Mouse (Mus musculus) embryo, embryonic 10 days (tissue): Measurements from ENCODE around the gene Ccnb1.
A peak's percentile ranks its signal among the peaks of the same experiment; 100 is the strongest.
"Not testable (repeated sequence)": the region's sequence is repeated elsewhere in the genome, so short reads cannot be mapped to it uniquely, and the experiment has no call there.

Source experiments
- DNase-seq: peaks from one replicate; pipeline ENCODE4 v3.0.0-alpha.2; 2015; ENCODE audit warnings: low spot score

The Ccnb1 gene

GRCm38 (mm10) chr13:100774704-100775103 lies 11.7 kb downstream of the Ccnb1 start:
- DNase-seq: no peak

GRCm38 (mm10) chr13:100755329-100755728 lies 31.0 kb downstream of the Ccnb1 start:
- no peak for DNase-seq

GRCm38 (mm10) chr13:100754186-100754585 lies 32.2 kb downstream of the Ccnb1 start:
- no peak for DNase-seq

DNA sequence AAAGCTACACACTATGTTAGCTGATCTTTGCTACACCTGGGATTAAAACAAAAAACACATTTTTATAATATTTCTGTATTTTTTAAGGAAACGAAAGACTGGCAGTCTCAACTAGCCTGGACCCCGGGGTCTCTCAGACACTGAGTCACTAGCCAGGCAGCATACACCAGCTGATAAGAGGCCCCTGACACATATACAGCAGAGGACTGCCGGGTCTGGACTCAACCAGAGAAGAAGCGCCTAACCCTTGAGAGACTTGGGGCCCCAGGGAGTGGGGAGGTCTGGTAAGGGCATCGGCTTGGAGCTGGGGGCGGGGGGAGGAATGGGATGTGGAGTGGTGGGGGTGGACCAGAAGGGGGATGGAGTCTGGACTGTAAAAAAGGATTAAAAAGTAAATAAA lies 33.4 kb downstream of the Ccnb1 start:
- DNase-seq: no peak

DNA sequence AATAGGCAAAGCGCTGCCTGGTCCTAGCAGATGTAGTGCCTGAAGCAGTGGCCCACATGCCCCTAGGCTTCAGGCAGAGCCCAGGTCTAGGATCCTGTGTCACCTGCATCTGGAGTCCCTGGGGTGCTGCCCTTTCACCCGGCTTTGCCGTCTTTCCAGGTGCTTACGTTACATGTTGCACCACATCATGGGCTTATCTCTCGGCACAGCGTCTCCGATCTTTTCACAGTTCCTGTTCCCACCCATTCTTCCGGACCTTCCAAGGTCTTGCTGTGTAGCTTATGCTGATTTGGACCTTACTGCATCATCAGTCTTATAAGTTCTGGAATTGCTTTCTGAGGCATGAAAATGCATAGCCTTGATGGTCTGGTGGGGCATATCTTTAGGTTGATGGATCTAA lies 33.8 kb downstream of the Ccnb1 start:
- DNase-seq: no peak

DNA sequence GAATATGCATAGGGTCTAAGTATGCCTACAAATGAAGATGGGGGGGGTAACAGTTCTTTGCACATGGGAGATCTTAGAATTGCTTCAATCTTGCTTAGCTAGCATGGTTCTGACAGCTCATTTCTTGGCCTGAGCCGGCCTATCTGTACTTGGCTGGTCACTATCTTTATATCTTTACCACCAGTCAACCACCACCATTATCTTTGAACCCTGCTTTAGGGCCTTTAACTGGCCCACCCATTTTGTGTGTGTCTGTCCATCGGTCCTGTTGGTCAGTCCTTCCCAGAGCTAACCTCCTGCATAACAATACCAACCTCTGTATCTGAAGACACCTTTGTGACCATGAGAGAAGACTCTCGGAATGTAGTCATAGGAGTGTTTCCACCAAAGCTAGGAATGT lies 35.0 kb downstream of the Ccnb1 start:
- no peak for DNase-seq

- DNase-seq: no peak
Observed at GRCm38 (mm10) chr13:100750799-100751198, 35.6 kb downstream of the Ccnb1 start.

DNA sequence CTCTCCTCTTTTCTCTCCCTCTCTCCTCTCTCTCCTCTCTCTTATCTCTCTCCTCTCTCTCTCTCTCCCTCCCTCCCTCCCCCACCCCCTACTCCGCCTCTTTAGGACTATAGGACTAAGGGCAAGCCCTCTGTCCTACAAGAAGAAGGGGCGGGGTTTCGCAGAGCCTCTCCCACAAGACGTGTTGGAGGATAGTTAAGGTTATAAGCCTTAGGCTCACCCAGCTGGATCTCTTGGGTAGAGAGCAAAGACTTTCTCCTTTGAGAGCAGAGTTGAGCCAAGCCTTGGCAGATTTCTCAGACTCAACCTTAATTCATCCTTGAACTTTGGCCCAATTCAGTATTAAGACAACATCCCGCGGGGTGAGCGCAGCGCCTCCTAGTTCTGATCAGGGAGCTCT lies 37.7 kb downstream of the Ccnb1 start:
- no peak for DNase-seq

- DNase-seq: no peak
Observed at GRCm38 (mm10) chr13:100746090-100746489, 40.3 kb downstream of the Ccnb1 start.

DNA sequence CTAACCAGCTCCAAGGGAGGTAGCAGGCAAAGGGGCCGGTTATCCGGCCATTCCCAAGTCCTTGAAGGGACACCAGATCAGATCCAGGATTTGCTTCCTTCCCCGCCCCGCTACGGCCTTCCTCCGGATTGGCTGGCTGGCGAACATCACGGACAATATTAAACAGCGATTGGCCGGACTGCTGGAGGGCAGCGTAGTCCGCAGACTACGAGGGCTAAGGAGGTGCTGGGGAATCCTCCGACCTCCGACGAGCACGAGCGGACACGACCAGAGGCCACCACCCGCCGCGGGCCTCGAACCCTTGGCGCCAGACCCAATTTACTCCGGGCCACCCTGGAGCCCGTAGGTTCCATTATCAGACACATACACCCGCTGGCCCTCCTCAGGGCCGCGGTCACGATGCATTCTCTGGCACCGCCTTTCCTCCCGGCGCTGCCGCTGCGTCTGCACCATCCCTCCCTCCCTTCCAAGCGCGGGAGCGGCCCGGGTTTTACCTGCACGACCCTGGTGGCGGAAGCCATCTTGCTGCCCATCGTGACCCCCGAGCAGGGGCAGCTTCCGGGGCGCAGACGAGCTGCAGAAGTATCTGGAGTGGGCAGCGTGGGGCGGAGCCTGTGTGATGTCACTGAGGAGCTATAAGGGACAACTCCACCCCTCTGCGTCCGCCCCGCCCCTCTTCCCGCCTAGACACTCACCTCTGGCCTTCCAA lies 42.2 kb downstream of the Ccnb1 start, which contains the start of gene Mrps36:
Gene Mrps36, minus strand, starts transcription at position 624 of the 709 bp plus-strand sequence.
- peak; percentile 98 for DNase-seq

DNA sequence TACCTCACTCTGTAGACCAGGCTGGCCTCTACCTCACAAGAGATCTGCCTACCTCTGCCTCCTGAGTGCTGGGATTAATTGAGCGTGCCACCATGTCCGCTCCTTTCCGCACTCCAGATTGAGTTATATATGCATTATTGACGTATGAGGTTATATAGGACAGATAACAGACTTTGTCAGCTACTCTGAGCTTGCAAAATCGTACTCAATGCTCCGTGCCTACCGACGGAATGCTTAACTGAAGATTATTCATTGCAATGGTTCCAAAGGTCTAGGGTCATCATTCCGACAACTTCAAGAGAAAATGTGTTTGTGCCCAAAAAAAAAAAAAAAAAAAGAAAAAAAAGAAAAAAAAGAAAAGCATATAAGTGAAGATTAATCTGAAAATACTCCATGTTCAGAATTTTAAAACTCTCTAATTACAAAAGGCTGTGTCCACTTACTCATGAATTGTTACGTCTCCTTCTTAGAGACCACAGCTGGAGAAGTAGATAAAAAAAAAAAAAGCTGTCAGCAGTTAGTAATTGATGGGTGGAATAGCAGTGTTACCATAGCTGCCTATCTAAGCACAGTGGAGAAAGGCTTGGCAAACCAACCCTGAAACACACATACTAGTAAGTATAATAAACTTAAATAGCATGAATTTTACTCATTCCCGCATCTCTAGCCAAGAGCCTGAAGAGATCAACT lies 42.9 kb downstream of the Ccnb1 start:
- no peak for DNase-seq

- DNase-seq: no peak
Observed at GRCm38 (mm10) chr13:100742831-100743230, 43.5 kb downstream of the Ccnb1 start.

DNA sequence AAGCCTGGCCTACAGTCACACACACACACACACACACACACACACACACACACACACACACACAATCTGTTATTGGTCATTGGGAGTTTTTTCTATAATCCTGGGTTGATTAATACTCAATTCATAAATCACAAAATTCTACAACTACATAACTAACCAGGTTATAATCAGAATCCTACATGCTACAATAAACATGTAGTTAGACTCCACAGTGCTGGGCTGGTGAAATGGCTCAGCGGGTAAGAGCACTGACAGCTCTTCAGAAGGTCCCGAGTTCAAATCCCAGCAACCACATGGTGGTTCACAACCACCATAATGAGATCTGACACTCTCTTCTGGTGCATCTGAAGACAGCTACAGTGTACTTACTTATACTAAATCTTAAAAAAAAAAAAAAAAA lies 53.6 kb downstream of the Ccnb1 start:
- DNase-seq: no peak

- not testable (repeated sequence) for DNase-seq
Observed at GRCm38 (mm10) chr13:100731462-100732046, 54.8 kb downstream of the Ccnb1 start.

GRCm38 (mm10) chr13:100730861-100731176 lies 55.6 kb downstream of the Ccnb1 start, which contains the start of gene Cdk7:
Cdk7 (minus strand) TSS chr13:100730939.
- DNase-seq: peak; percentile 97

GRCm38 (mm10) chr13:100730153-100730860 lies 56.1 kb downstream of the Ccnb1 start:
- no peak for DNase-seq
